Mouse (Mus musculus): ENCODE measurements around the gene Adra2a. TPM values are rescaled to one million over a fixed set of nuclear protein-coding genes. Genes with fewer than 3 reads are reported as not detected.

Adra2a gene
- total and polyA plus RNA-seq, 3 experiments = 0.20 to 0.25 (median 0.23) TPM

GRCm38 (mm10) chr19:54055845-54056244 is 11.9 kb downstream of the Adra2a start:
- TF ChIP-seq POLR2A (IDR thresholded peaks at IDR 0.05; ENCODE audit: insufficient read depth, low read depth, low read length) (no peak), CTCF (IDR thresholded peaks at IDR 0.05) (no peak), EP300 (IDR thresholded peaks at IDR 0.05; ENCODE audit: insufficient read depth, low read depth, low read length) (no peak)
- Histone ChIP-seq H3K4me3 (no peak overlapping the region), H3K79me2 (replicated peaks; ENCODE audit: control insufficient read depth, insufficient read depth, low read length) (no peaks in the 10 kb centered on the region), H3K4me1 (ENCODE audit: control insufficient read depth, insufficient read depth, low read length) (no peaks in the 10 kb centered on the region), H3K9ac (ENCODE audit: low read depth, low read length) (no peak overlapping the region), H3K27ac (no peak overlapping the region), H3K36me3 (ENCODE audit: control insufficient read depth, insufficient read depth, low read length) (no peaks in the 10 kb centered on the region), H3K27me3 (ENCODE audit: control insufficient read depth, insufficient read depth, low read length) (no peaks in the 10 kb centered on the region)
- WGBS = 68% methylated on average over 5 of the region's 5 CpGs
- intact Hi-C loops (cut with DNase I) = no loop called here
- DNase-seq = no peak

GRCm38 (mm10) chr19:54068447-54068846 is 24.5 kb downstream of the Adra2a start:
- Histone ChIP-seq H3K9ac (ENCODE audit: low read depth, low read length) (no peak overlapping the region), H3K27me3 (ENCODE audit: control insufficient read depth, insufficient read depth, low read length) (no peaks in the 10 kb centered on the region), H3K79me2 (replicated peaks; ENCODE audit: control insufficient read depth, insufficient read depth, low read length) (no peaks in the 10 kb centered on the region), H3K4me1 (ENCODE audit: control insufficient read depth, insufficient read depth, low read length) (no peaks in the 10 kb centered on the region), H3K36me3 (ENCODE audit: control insufficient read depth, insufficient read depth, low read length) (no peaks in the 10 kb centered on the region), H3K4me3 (no peak overlapping the region), H3K27ac (no peak overlapping the region)
- WGBS = 81% methylated on average over 7 of the region's 7 CpGs
- intact Hi-C loops (cut with DNase I) = no loop called here
- TF ChIP-seq EP300 (IDR thresholded peaks at IDR 0.05; ENCODE audit: insufficient read depth, low read depth, low read length) (no peak), POLR2A (IDR thresholded peaks at IDR 0.05; ENCODE audit: insufficient read depth, low read depth, low read length) (no peak), CTCF (IDR thresholded peaks at IDR 0.05) (no peak)
- no peak for DNase-seq

GRCm38 (mm10) chr19:54070521-54070920 is 26.6 kb downstream of the Adra2a start:
- no peak overlapping the region for H3K27ac ChIP-seq
- H3K4me3 ChIP-seq = no peak overlapping the region
- no peaks in the 10 kb centered on the region for H3K79me2 ChIP-seq (replicated peaks; ENCODE audit: control insufficient read depth, insufficient read depth, low read length)
- DNase-seq = peak; percentile 22 to 27
- no peak overlapping the region for H3K9ac ChIP-seq (ENCODE audit: low read depth, low read length)
- H3K36me3 ChIP-seq (ENCODE audit: control insufficient read depth, insufficient read depth, low read length) = no peaks in the 10 kb centered on the region
- intact Hi-C loops (cut with DNase I) = no loop called here
- no peaks in the 10 kb centered on the region for H3K4me1 ChIP-seq (ENCODE audit: control insufficient read depth, insufficient read depth, low read length)
- no peaks in the 10 kb centered on the region for H3K27me3 ChIP-seq (ENCODE audit: control insufficient read depth, insufficient read depth, low read length)
- 51% methylated on average over 5 of the region's 5 CpGs for WGBS
- TF ChIP-seq EP300 (IDR thresholded peaks at IDR 0.05; ENCODE audit: insufficient read depth, low read depth, low read length) = no peak
- no peak for TF ChIP-seq POLR2A (IDR thresholded peaks at IDR 0.05; ENCODE audit: insufficient read depth, low read depth, low read length)

GRCm38 (mm10) chr19:54072233-54072800 is 28.4 kb downstream of the Adra2a start:
- intact Hi-C loops (cut with DNase I) = no loop called here
- no peak overlapping the region for H3K9ac ChIP-seq (ENCODE audit: low read depth, low read length)
- 66% methylated on average over 5 of the region's 5 CpGs for WGBS
- no peaks in the 10 kb centered on the region for H3K4me1 ChIP-seq (ENCODE audit: control insufficient read depth, insufficient read depth, low read length)
- no peaks in the 10 kb centered on the region for H3K27me3 ChIP-seq (ENCODE audit: control insufficient read depth, insufficient read depth, low read length)
- H3K4me3 ChIP-seq = no peak overlapping the region
- H3K79me2 ChIP-seq (replicated peaks; ENCODE audit: control insufficient read depth, insufficient read depth, low read length) = no peaks in the 10 kb centered on the region
- peak; percentile 24 to 26 for DNase-seq
- H3K27ac ChIP-seq = peak overlapping the region; percentile 33
- H3K36me3 ChIP-seq (ENCODE audit: control insufficient read depth, insufficient read depth, low read length) = no peaks in the 10 kb centered on the region
- TF ChIP-seq POLR2A (IDR thresholded peaks at IDR 0.05; ENCODE audit: insufficient read depth, low read depth, low read length) (no peak), CTCF (IDR thresholded peaks at IDR 0.05) (no peak), EP300 (IDR thresholded peaks at IDR 0.05; ENCODE audit: insufficient read depth, low read depth, low read length) (no peak)

GRCm38 (mm10) chr19:54076362-54077349 is 32.7 kb downstream of the Adra2a start:
- Histone ChIP-seq H3K9ac (ENCODE audit: low read depth, low read length) (no peak overlapping the region), H3K4me1 (ENCODE audit: control insufficient read depth, insufficient read depth, low read length) (no peaks in the 10 kb centered on the region), H3K79me2 (replicated peaks; ENCODE audit: control insufficient read depth, insufficient read depth, low read length) (no peaks in the 10 kb centered on the region), H3K27me3 (ENCODE audit: control insufficient read depth, insufficient read depth, low read length) (no peaks in the 10 kb centered on the region), H3K27ac (no peak overlapping the region), H3K4me3 (no peak overlapping the region), H3K36me3 (ENCODE audit: control insufficient read depth, insufficient read depth, low read length) (no peaks in the 10 kb centered on the region)
- intact Hi-C loops (cut with DNase I) = no loop called here
- TF ChIP-seq CTCF (IDR thresholded peaks at IDR 0.05) (no peak), POLR2A (IDR thresholded peaks at IDR 0.05; ENCODE audit: insufficient read depth, low read depth, low read length) (no peak), EP300 (IDR thresholded peaks at IDR 0.05; ENCODE audit: insufficient read depth, low read depth, low read length) (no peak)
- 63% methylated on average over 10 of the region's 10 CpGs for WGBS
- DNase-seq = no peak

- intact Hi-C loops (cut with DNase I) = no loop called here
- WGBS = 84% methylated on average over 9 of the region's 9 CpGs
- no peak for TF ChIP-seq CTCF (IDR thresholded peaks at IDR 0.05)
Measured at GRCm38 (mm10) chr19:54081303-54081702, 37.4 kb downstream of the Adra2a start.

More at GRCm38 (mm10) chr19:54081303-54081702, 37.4 kb downstream of the Adra2a start:
- Histone ChIP-seq H3K4me1 (ENCODE audit: control insufficient read depth, insufficient read depth, low read length) (no peaks in the 10 kb centered on the region), H3K27me3 (ENCODE audit: control insufficient read depth, insufficient read depth, low read length) (no peaks in the 10 kb centered on the region), H3K4me3 (no peak overlapping the region), H3K9ac (ENCODE audit: low read depth, low read length) (no peak overlapping the region), H3K27ac (no peak overlapping the region), H3K36me3 (ENCODE audit: control insufficient read depth, insufficient read depth, low read length) (no peaks in the 10 kb centered on the region), H3K79me2 (replicated peaks; ENCODE audit: control insufficient read depth, insufficient read depth, low read length) (no peaks in the 10 kb centered on the region)
- DNase-seq = no peak

Data from heart, adult 2 months (tissue).